Mouse (Mus musculus) layer of hippocampus, adult 18-20 months (tissue): ENCODE results near the gene Nxnl1. TPM values are rescaled to one million over a fixed set of nuclear protein-coding genes. Genes with fewer than 3 reads are reported as not detected.

Experiments
- DNase-seq, 2 experiments: peaks; one replicate each; pipeline ENCODE4 v3.0.0; 2022; ENCODE audit warnings: low spot score in 2 of 2
- total RNA-seq, 2 experiments: library from RNA; stranded (reverse); gene quantifications; 2 replicates each; pipeline ENCODE4 v1.2.3; 2021

Gene Nxnl1
- total RNA-seq, 2 experiments from 2014 or later = 0.12 to 0.15 TPM

- DNase-seq = peak in 1 of 2 experiments; percentile 65
These were observed 47.2 kb downstream of the Nxnl1 start for GRCm38 (mm10) chr8:71519037-71519825.

- DNase-seq = no peak
These were observed 49.6 kb downstream of the Nxnl1 start for GRCm38 (mm10) chr8:71516786-71517185.

GRCm38 (mm10) chr8:71515043-71515442, 51.4 kb downstream of the Nxnl1 start:
- DNase-seq = no peak

GRCm38 (mm10) chr8:71513018-71513754, 53.2 kb downstream of the Nxnl1 start:
- DNase-seq = no peak

- no peak for DNase-seq
These were observed 54.8 kb downstream of the Nxnl1 start, which contains the start of gene Plvap for GRCm38 (mm10) chr8:71511644-71512043. Gene Plvap, minus strand, starts transcription at chr8:71511752.

Other genes with a start within 250 kb of the Nxnl1 start
- 100 to 1,000 TPM; 111 to 127 TPM for gene Use1, start 199.8 kb downstream of the Nxnl1 start, total RNA-seq
- 10 to 100 TPM; 14.3 to 17.9 TPM for gene Ocel1, start 195.3 kb downstream of the Nxnl1 start, total RNA-seq
- 10 to 100 TPM; 44.6 to 46.5 TPM for gene Nr2f6, start 184.6 kb downstream of the Nxnl1 start, total RNA-seq
- 1 to 10 TPM; 3.3 TPM for gene Ushbp1, start 170.8 kb downstream of the Nxnl1 start, total RNA-seq
- gene Babam1, start 169.7 kb downstream of the Nxnl1 start, total RNA-seq = 100 to 1,000 TPM in 1 of 2 experiments, 10 to 100 TPM in 1; 94.1 to 103 TPM
- gene Ankle1, start 160.6 kb downstream of the Nxnl1 start, total RNA-seq = under 1 TPM; 0.22 to 0.25 TPM
- 100 to 1,000 TPM; 287 to 312 TPM for gene Abhd8, start 102.9 kb downstream of the Nxnl1 start, total RNA-seq
- gene Mrpl34, start 101.6 kb downstream of the Nxnl1 start, total RNA-seq = 10 to 100 TPM; 48.1 to 48.9 TPM
- gene Dda1, start 97.4 kb downstream of the Nxnl1 start, total RNA-seq = 10 to 100 TPM; 82.5 to 91.6 TPM
- 10 to 100 TPM; 48.4 to 49.2 TPM for gene Ano8, start 80.6 kb downstream of the Nxnl1 start, total RNA-seq
- 10 to 100 TPM; 30.4 to 36.1 TPM for gene Gtpbp3, start 78.5 kb downstream of the Nxnl1 start, total RNA-seq
- 1 to 10 TPM; 7.4 to 7.9 TPM for gene Plvap, start 54.8 kb downstream of the Nxnl1 start, total RNA-seq
- not detected for gene Ccdc194, start 40.9 kb downstream of the Nxnl1 start, total RNA-seq
- 1 to 10 TPM; 3.8 to 5.4 TPM for gene Bst2, start 29.1 kb downstream of the Nxnl1 start, total RNA-seq
- 10 to 100 TPM; 29.9 to 37.9 TPM for gene Mvb12a, start 23.7 kb downstream of the Nxnl1 start, total RNA-seq
- gene Tmem221, start 7.7 kb downstream of the Nxnl1 start, total RNA-seq = under 1 TPM in 1 of 2 experiments, not detected in 1; 0.20 TPM
- 100 to 1,000 TPM; 105 to 126 TPM for gene Slc27a1, start 2.3 kb upstream of the Nxnl1 start, total RNA-seq
- 10 to 100 TPM; 32.0 to 33.1 TPM for gene Pgls, start 25.6 kb upstream of the Nxnl1 start, total RNA-seq
- 1 to 10 TPM; 2.5 to 3.1 TPM for gene Fam129c, start 31.0 kb upstream of the Nxnl1 start, total RNA-seq
- gene Colgalt1, start 44.4 kb upstream of the Nxnl1 start, total RNA-seq = 10 to 100 TPM; 53.7 to 54.1 TPM
- 100 to 1,000 TPM; 226 to 246 TPM for gene Unc13a, start 105.2 kb upstream of the Nxnl1 start, total RNA-seq
- gene Jak3, start 109.7 kb upstream of the Nxnl1 start, total RNA-seq = 1 to 10 TPM; 3.7 to 4.4 TPM
- 1 to 10 TPM; 1.7 to 1.8 TPM for gene Insl3, start 122.6 kb upstream of the Nxnl1 start, total RNA-seq
- under 1 TPM; 0.33 to 0.59 TPM for gene B3gnt3, start 135.2 kb upstream of the Nxnl1 start, total RNA-seq
- 10 to 100 TPM; 94.9 to 99.9 TPM for gene Fcho1, start 159.1 kb upstream of the Nxnl1 start, total RNA-seq